Mouse (Mus musculus) olfactory bulb, adult 2 months (tissue): ENCODE measurements at regions not wholly inside any gene's neighbourhood (a gene's known extent, or its start where the extent isn't known, plus 50 kb on each side); places are given as distances from the start of the nearest gene placed in this dataset.

ENCODE experiments used
- CTCF ChIP-seq: fragments of 200-500 bp; IDR thresholded peaks from 2 replicates; pipeline ENCODE4 v1.5.1; 2012; ENCODE audit warnings: low read depth, mild to moderate bottlenecking, low read length, moderate library complexity; ENCODE audit not compliant: insufficient read depth
- POLR2A ChIP-seq: fragments of 200-500 bp; IDR thresholded peaks from 2 replicates; pipeline ENCODE4 v1.6.1; 2012; ENCODE audit warnings: mild to moderate bottlenecking, low read depth, low read length, moderate library complexity; ENCODE audit not compliant: insufficient read depth

DNA sequence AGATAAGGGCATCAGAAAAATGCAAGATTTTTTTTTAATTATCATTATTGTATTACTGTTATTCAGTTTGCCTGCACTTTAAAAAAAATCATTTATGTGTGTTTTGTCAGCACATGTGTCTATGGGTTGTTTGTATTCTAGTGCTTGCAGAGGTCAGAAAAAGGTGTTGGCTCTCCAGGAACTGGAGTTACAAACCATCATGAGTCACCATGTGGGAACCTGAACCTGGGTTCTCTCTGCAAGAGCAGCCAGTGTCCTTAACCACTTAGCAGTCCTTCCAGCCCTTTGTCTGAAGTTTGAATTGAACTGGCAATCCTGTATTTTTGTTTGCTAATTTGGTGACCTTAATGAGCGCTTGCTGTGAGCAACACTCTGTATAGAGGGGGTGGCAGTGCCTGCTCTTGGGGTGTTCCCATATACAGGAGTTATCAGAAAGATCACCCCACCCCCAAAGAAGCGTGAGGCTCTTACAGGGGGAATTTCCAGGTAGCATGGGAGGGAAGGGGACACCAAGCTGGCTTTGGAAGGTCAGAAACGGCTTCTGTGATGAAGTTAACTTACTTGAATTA lies 162.8 kb upstream of the Haao start:
- no peak for TF ChIP-seq CTCF
- no peak for TF ChIP-seq POLR2A
